In the genomic region with DNA sequence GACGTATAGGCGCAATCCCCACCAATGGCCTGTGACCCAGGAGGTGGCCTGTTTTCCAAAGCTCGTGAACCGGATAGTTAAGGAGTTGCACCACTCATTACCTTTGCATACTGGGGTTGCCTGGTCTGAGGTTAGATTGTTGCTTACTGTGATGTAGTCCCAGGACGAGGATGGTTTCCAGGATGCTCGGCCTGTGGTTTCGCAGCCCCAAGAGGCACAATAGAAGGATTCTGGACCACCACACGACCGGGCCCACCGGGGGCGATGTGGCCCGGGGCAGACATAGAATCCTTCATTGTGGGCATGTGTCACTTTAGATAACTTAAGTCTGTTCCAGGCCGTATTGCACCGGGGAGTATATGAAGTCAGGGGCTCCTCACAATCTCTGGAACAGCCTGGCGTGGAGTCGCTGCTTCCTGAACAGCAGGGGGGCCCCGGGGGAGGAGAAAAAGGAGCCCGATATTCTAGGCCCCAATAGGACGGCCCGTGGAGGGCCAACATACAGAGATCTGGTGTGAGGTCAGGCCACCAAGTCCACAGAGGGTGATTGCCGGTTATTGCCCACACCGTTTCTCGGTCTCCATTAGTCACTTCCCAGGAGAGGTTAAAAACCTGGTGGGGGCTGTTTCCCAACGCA, we compare ENCODE assay signal across 33 mouse cellular contexts. TPM values are rescaled to one million over a fixed set of nuclear protein-coding genes. Genes with fewer than 3 reads are reported as not detected.
"Had no signal": no experiment of that assay in that cellular context is flagged by ENCODE, and none has a peak within 500 bp of the region (broad histone marks: within the 10 kb centered on the region; RNA-seq: fewer than 3 reads in every experiment).

No protein-coding gene starts in this region.

- H3K4me3 ChIP-seq: heart, embryonic 10.5 days; heart, embryonic 12.5 days; hindbrain, embryonic 10.5 days; hindbrain, embryonic 12.5 days; intestine, embryonic 15.5 days; layer of hippocampus, adult 2 months; left cerebral cortex, adult 2 months; limb, embryonic 13.5 days; limb, embryonic 15.5 days; liver, embryonic 12.5 days had no signal

- DNase-seq: gastrocnemius, postnatal 10 days; gastrocnemius, postnatal 25 days; heart, adult 18-20 months; heart, postnatal 10 days; heart, postnatal 4 days; kidney, adult 18-20 months; kidney, adult 8-10 months; kidney, postnatal 10 days; kidney, postnatal 25 days; kidney, postnatal 4 days had no signal

- H3K4me2 ChIP-seq: heart, embryonic 12.5 days; hindbrain, embryonic 12.5 days; hindbrain, embryonic 14.5 days; intestine, embryonic 15.5 days; limb, embryonic 13.5 days; limb, embryonic 15.5 days; liver, embryonic 12.5 days had no signal

- ATAC-seq: hindbrain, embryonic 16.5 days; inflammation-experienced regulatory T-cells, adult 6 months; intestine, embryonic 15.5 days; intestine, postnatal 0 days; liver, embryonic 12.5 days had no signal

- H3K27me3 ChIP-seq: heart, embryonic 12.5 days; hindbrain, embryonic 12.5 days; intestine, embryonic 15.5 days; limb, embryonic 13.5 days; limb, embryonic 15.5 days; liver, embryonic 12.5 days had no signal

- H3K4me1 ChIP-seq: heart, embryonic 10.5 days; heart, embryonic 12.5 days; hindbrain, embryonic 10.5 days; hindbrain, embryonic 12.5 days; intestine, embryonic 15.5 days; limb, embryonic 13.5 days; limb, embryonic 15.5 days; liver, embryonic 12.5 days had no signal

- H3K27ac ChIP-seq: heart, embryonic 10.5 days; hindbrain, embryonic 10.5 days; hindbrain, embryonic 12.5 days; hindbrain, embryonic 14.5 days; intestine, embryonic 15.5 days; layer of hippocampus, adult 2 months; left cerebral cortex, adult 2 months; limb, embryonic 13.5 days; limb, embryonic 15.5 days; liver, embryonic 12.5 days; liver, embryonic 14.5 days had no signal

- H3K9ac ChIP-seq: heart, embryonic 12.5 days; hindbrain, embryonic 12.5 days; hindbrain, embryonic 14.5 days; intestine, embryonic 15.5 days; limb, embryonic 13.5 days; limb, embryonic 15.5 days; liver, embryonic 12.5 days; liver, embryonic 14.5 days had no signal

- H3K36me3 ChIP-seq: heart, embryonic 10.5 days; heart, embryonic 12.5 days; hindbrain, embryonic 10.5 days; hindbrain, embryonic 12.5 days; intestine, embryonic 15.5 days; limb, embryonic 13.5 days; limb, embryonic 15.5 days had no signal

RNA-seq across cellular contexts. Expression of a gene that starts 16.5 kb away (rescaled TPM):
- total RNA-seq: gastrocnemius, postnatal 25 days; granulocyte monocyte progenitor cell, adult 5-6 weeks; liver, adult 2 months had no signal
- polyA plus RNA-seq: liver, adult 2 months had no signal

RNA-seq across cellular contexts. Expression of a gene that starts 20.9 kb away (rescaled TPM):
- total RNA-seq: gastrocnemius, postnatal 10 days; gastrocnemius, postnatal 25 days; gastrocnemius, postnatal 4 days; heart, adult 18-20 months; heart, adult 8-10 months; heart, postnatal 10 days; heart, postnatal 25 days; heart, postnatal 4 days; layer of hippocampus, adult 2 months; liver, adult 2 months had no signal
- polyA plus RNA-seq: heart, embryonic 10.5 days; heart, embryonic 12.5 days; inflammation-experienced regulatory T-cells, adult 6 months; intestine, postnatal 0 days; kidney, embryonic 14.5 days; kidney, embryonic 16.5 days; limb, embryonic 11.5 days; liver, adult 2 months; liver, embryonic 12.5 days had no signal
